Mouse (Mus musculus) liver, adult 2 months (tissue): Measurements from ENCODE around the gene Mrpl34. TPM values are rescaled to one million over a fixed set of nuclear protein-coding genes. Genes with fewer than 3 reads are reported as not detected.
A peak's percentile ranks its signal among the peaks of the same experiment; 100 is the strongest.

Source experiments
- DNase-seq: peaks from one replicate; pipeline ENCODE4 v3.0.0-alpha.2; 2011; ENCODE audit warnings: low read depth, low spot score; ENCODE audit errors: extremely low read depth
- H3K27ac ChIP-seq: fragments of 200-500 bp; replicated peaks from 2 replicates; pipeline ENCODE4 v1.5.1; 2012; ENCODE audit warnings: low read depth, mild to moderate bottlenecking, control low read depth, inconsistent platforms, low read length; ENCODE audit not compliant: insufficient read depth
- H3K27me3 ChIP-seq: fragments of 200-500 bp; 2 replicates; pipeline ENCODE4 v1.6.1; 2012; ENCODE audit warnings: mild to moderate bottlenecking, moderate library complexity, low read length, inconsistent platforms; ENCODE audit not compliant: control insufficient read depth, insufficient read depth
- H3K36me3 ChIP-seq: fragments of 200-500 bp; 2 replicates; pipeline ENCODE4 v1.6.1; 2012; ENCODE audit warnings: low read length, inconsistent platforms; ENCODE audit not compliant: control insufficient read depth, insufficient read depth
- H3K4me1 ChIP-seq: fragments of 200-500 bp; 2 replicates; pipeline ENCODE4 v1.6.1; 2011; ENCODE audit warnings: low read length; ENCODE audit not compliant: control insufficient read depth, insufficient read depth
- H3K4me3 ChIP-seq: fragments of 200-500 bp; 2 replicates; pipeline ENCODE4 v1.5.1; 2011; ENCODE audit warnings: low read depth, mild to moderate bottlenecking, control low read depth, low read length, moderate library complexity; ENCODE audit not compliant: insufficient read depth
- H3K79me2 ChIP-seq: fragments of 200-500 bp; 2 replicates; pipeline ENCODE4 v1.6.1; 2012; ENCODE audit warnings: inconsistent platforms, mild to moderate bottlenecking, low read length, moderate library complexity; ENCODE audit not compliant: control insufficient read depth, insufficient read depth
- H3K9ac ChIP-seq: fragments of 200-500 bp; 2 replicates; pipeline ENCODE4 v1.6.1; 2012; ENCODE audit warnings: low read depth, mild to moderate bottlenecking, control low read depth, inconsistent platforms, low read length
- CTCF ChIP-seq: fragments of 200-500 bp; IDR thresholded peaks from 2 replicates; pipeline ENCODE4 v1.5.1; 2011; ENCODE audit warnings: low read depth, low read length, control low read depth
- POLR2A ChIP-seq: fragments of 200-500 bp; IDR thresholded peaks from 2 replicates; pipeline ENCODE4 v1.6.1; 2011; ENCODE audit warnings: low read length, control low read depth; ENCODE audit not compliant: insufficient read depth; ENCODE audit errors: extremely low read depth
- WGBS: fragments of 180-500 bp; shearing (Covaris S2); methylation state at CpG from one replicate; pipeline ENCODE4 v1.1.7; 2018; 5-methylcytosine and 5-hydroxymethylcytosine counted together
- polyA plus RNA-seq: library from polyadenylated mRNA; depleted of rRNA; stranded (reverse); fragments of >200 nt; gene quantifications from 2 replicates; pipeline ENCODE4 v1.2.3, GENCODE M21; 2012
- total RNA-seq: library from RNA; depleted of rRNA; stranded (reverse); fragments of >200 nt; gene quantifications from 2 replicates; pipeline ENCODE4 v1.2.3, GENCODE M21; 2014

The Mrpl34 gene
- total and polyA plus RNA-seq, 2 experiments, result 35.1 to 104 TPM

DNA sequence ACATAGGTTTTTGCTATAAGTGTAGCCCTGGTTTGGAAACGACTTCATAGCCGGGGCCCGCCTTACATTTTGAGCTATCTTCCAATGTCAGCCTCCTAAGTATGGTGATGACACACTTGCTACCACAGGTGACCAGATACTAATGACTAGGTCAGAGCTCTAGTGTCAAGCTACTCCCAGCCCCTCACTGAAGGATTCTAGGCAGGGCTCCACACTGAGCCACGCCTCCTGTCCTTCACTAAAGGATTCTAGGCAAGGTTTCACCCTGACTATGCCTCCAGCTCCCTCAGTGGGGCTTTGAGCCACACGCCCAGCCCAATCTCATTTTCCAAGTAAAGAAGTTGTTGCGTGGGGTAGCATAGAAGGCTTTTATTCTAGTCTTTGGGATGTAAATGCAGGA, 4.0 kb upstream of the Mrpl34 start:
- Histone ChIP-seq H3K79me2 (no peaks in the 10 kb centered on the region), H3K36me3 (no peaks in the 10 kb centered on the region), H3K4me3 (no peak overlapping the region), H3K27ac (no peak overlapping the region), H3K4me1 (peaks cover 15% of the 10 kb centered on the region), H3K27me3 (no peaks in the 10 kb centered on the region), H3K9ac (no peak overlapping the region)
- TF ChIP-seq CTCF, result no peak
- TF ChIP-seq POLR2A, result no peak
- WGBS, result 97% methylated on average over 6 of the region's 6 CpGs
- DNase-seq, result no peak

GRCm38 (mm10) chr8:71461152-71461840, 3.5 kb upstream of the Mrpl34 start:
- no peaks in the 10 kb centered on the region for H3K36me3 ChIP-seq
- H3K79me2 ChIP-seq, result no peaks in the 10 kb centered on the region
- H3K9ac ChIP-seq, result no peak overlapping the region
- TF ChIP-seq POLR2A, result no peak
- no peak for TF ChIP-seq CTCF
- H3K27me3 ChIP-seq, result no peaks in the 10 kb centered on the region
- 91% methylated on average over 47 of the region's 47 CpGs for WGBS
- H3K4me1 ChIP-seq, result peaks cover 17% of the 10 kb centered on the region
- H3K4me3 ChIP-seq, result no peak overlapping the region
- DNase-seq, result no peak
- H3K27ac ChIP-seq, result no peak overlapping the region

DNA sequence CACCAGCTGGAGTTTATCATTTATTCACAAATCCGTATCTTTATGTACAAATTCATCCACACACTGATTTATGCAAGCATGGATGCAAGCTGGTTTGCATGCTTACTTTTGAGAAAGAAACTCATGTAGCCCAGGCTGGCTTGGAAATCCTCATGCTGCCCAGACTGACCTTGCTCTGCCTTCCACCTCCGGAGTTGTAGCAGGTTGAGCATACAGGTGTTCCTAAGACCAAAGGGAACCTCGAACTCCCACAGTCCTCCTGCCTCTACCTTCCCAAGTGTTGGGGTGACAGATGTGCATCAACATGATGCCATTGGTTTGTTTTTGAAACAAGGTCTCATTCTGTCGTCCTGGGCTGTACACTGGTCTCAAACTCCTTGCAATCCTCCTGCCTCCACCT, 2.6 kb upstream of the Mrpl34 start:
- WGBS, result 85% methylated on average over 4 of the region's 4 CpGs

DNA sequence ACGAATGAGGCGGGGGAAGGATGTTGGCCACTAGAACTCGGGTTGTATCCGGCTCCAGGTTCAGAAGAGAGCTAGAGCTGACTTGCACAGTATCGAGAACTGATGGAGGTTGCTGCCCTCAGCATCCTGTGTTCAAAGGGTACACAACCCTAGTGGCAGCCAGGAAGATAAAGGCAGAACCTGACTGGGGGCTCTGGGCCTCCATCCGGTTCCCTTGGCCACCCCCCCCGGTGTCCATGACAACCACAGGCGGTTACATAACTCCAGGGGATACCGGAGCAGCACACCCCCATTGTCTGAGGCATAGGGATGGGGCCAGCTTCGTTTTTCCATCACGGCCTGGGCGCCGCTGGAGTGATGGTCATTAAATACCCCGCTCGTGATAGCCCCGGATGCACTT, 2.0 kb upstream of the Mrpl34 start:
- WGBS, result 17% methylated on average over 16 of the region's 16 CpGs
- no peak for TF ChIP-seq CTCF
- TF ChIP-seq POLR2A, result no peak
- Histone ChIP-seq H3K4me3 (peak overlapping the region; percentile 73), H3K4me1 (peaks cover 17% of the 10 kb centered on the region), H3K27ac (no peak overlapping the region), H3K9ac (peak overlapping the region; percentile 72), H3K27me3 (no peaks in the 10 kb centered on the region), H3K79me2 (no peaks in the 10 kb centered on the region), H3K36me3 (no peaks in the 10 kb centered on the region)
- DNase-seq, result no peak

More for the DNA sequence above, 2.6 kb upstream of the Mrpl34 start:
- no peak overlapping the region for H3K4me3 ChIP-seq
- no peaks in the 10 kb centered on the region for H3K36me3 ChIP-seq
- no peak for TF ChIP-seq CTCF
- TF ChIP-seq POLR2A, result no peak
- H3K27me3 ChIP-seq, result no peaks in the 10 kb centered on the region
- H3K4me1 ChIP-seq, result peaks cover 17% of the 10 kb centered on the region
- DNase-seq, result no peak
- no peak overlapping the region for H3K27ac ChIP-seq
- H3K79me2 ChIP-seq, result no peaks in the 10 kb centered on the region
- H3K9ac ChIP-seq, result no peak overlapping the region

GRCm38 (mm10) chr8:71463188-71464033, 1.3 kb upstream of the Mrpl34 start, which contains the start of gene Abhd8:
Abhd8 (minus strand) TSS chr8:71463655.
- Histone ChIP-seq H3K9ac (peak within 1 kb of the TSS; percentile 72), H3K79me2 (no peaks in the 10 kb centered on the region), H3K4me3 (peak within 1 kb of the TSS; percentile 73), H3K27ac (peak within 1 kb of the TSS; percentile 53), H3K4me1 (peaks cover 17% of the 10 kb centered on the region), H3K36me3 (no peaks in the 10 kb centered on the region), H3K27me3 (no peaks in the 10 kb centered on the region)
- TF ChIP-seq POLR2A (no peak), CTCF (no peak)
- 1% methylated on average over 55 of the region's 55 CpGs for WGBS
- peak; percentile 80 for DNase-seq
